Mouse (Mus musculus): ENCODE results near the gene Olfr281.
A peak's percentile ranks its signal among the peaks of the same experiment; 100 is the strongest.

GRCm38 (mm10) chr15:98410249-98410648 lies 42.1 kb upstream of the Olfr281 start:
- TF ChIP-seq TBP (IDR thresholded peaks at IDR 0.05; ENCODE audit: low read depth, low read length) = 0 out of 2 replicates have a peak, but pooled peaks have one; percentile 39
- TF ChIP-seq NRF1 (IDR thresholded peaks at IDR 0.05; ENCODE audit: insufficient read depth, low read depth, low read length, poor library complexity, severe bottlenecking) = peak; percentile 62
- peak; percentile 80; the same call in 1 of the 2 replicates for TF ChIP-seq MAFK (IDR thresholded peaks at IDR 0.05; ENCODE audit: borderline replicate concordance, low read depth, low read length)
- peak in 1 of 3 experiments; percentile 18; a peak in 2 of 6 replicates for TF ChIP-seq CTCF (IDR thresholded peaks at IDR 0.05 in 2 of 3, conservative IDR thresholded peaks at IDR 0.05 in 1 of 3; ENCODE audit: control insufficient read depth in 1 of 3, insufficient read depth in 1 of 3, low read depth in 2 of 3, low read length in 3 of 3, poor library complexity in 1 of 3, severe bottlenecking in 1 of 3)
- TF ChIP-seq MAZ (IDR thresholded peaks at IDR 0.05; ENCODE audit: low read depth, low read length) = no peak
- 0 out of 4 replicates have a peak, but pooled peaks of 1 of the 2 experiments have one; percentile 39 for TF ChIP-seq POLR2A (IDR thresholded peaks at IDR 0.05; ENCODE audit: control insufficient read depth in 1 of 2, insufficient read depth in 1 of 2, low read depth in 1 of 2, low read length in 2 of 2, poor library complexity in 1 of 2)
- no peak for TF ChIP-seq USF1 (IDR thresholded peaks at IDR 0.05; ENCODE audit: low read depth, low read length)
- no peak for TF ChIP-seq E2F4 (IDR thresholded peaks at IDR 0.05; ENCODE audit: borderline replicate concordance, low read depth, low read length)
- TF ChIP-seq ZC3H11A (IDR thresholded peaks at IDR 0.05; ENCODE audit: low read depth, low read length) = no peak
- TF ChIP-seq POLR2AphosphoS5 (IDR thresholded peaks at IDR 0.05; ENCODE audit: borderline replicate concordance, low read depth, low read length) = no peak
- no peak for TF ChIP-seq MAX (IDR thresholded peaks at IDR 0.05; ENCODE audit: low read length)

Data from MEL (cell line).